Mouse (Mus musculus): ENCODE data around the gene Atp8b3. TPM values are rescaled to one million over a fixed set of nuclear protein-coding genes. Genes with fewer than 3 reads are reported as not detected.

Gene Atp8b3
- polyA plus RNA-seq, 1 experiment, result 0.31 TPM

DNA sequence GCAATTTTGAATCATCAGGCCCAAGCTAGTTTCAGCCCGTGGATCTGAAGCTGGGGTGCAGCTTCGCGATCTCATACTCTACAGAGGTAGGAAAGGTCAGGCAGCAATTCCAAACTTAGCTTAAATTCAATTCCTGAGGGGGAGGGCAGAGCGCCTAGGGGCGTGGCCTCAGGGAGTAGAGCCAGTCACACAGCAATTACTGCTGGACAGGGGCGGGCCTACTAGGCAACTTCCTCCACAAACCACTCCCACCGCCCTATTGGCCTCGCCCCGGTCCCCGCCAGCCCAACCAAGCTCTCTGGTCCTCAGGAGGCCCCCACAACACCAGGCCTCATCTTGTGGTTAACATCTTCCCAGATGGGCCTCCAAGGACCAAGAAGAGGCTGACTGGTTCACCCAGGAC lies 30.7 kb upstream of the Atp8b3 start:
- Histone ChIP-seq H3K4me3 (ENCODE audit: control insufficient read depth, insufficient read depth, low read length) (no peak overlapping the region), H3K27ac (ENCODE audit: control insufficient read depth, insufficient read depth, low read length) (no peak overlapping the region), H3K4me1 (replicated peaks; ENCODE audit: control insufficient read depth, insufficient read depth, low read length) (peaks cover 54% of the 10 kb centered on the region), H3K27me3 (ENCODE audit: control insufficient read depth, insufficient read depth, low read length) (no peaks in the 10 kb centered on the region), H3K36me3 (ENCODE audit: control insufficient read depth, insufficient read depth, low read length) (no peaks in the 10 kb centered on the region; the same call in 1 of the 2 replicates)
- TF ChIP-seq CTCF (IDR thresholded peaks at IDR 0.05; ENCODE audit: borderline replicate concordance, control insufficient read depth, extremely low read depth, insufficient read depth, low read length, poor library complexity) (no peak), POLR2A (IDR thresholded peaks at IDR 0.05; ENCODE audit: control insufficient read depth, extremely low read depth, insufficient read depth, low read length, poor library complexity) (no peak)
- WGBS, result 18% methylated on average over 10 of the region's 10 CpGs
- peak; percentile 44 for DNase-seq

DNA sequence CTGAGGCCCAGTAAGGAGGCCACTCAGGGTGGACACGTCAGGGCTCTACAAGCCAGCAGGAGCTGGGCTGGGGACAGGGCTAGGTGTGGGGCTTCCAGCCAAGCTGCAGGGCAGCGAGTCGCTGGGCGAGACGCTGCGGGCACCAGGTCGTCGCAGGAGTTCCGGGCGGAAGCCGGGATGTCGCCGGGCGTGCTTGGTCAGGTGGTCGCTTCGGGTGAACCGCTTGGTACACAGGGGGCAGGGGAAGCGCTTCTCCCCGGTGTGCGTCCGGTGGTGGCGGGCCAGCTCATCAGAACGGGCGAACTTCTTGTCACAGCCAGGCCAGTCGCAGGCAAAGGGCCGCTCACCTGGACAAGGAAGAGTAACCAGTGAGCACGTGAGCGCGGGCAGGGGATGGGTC lies 30.0 kb upstream of the Atp8b3 start:
- no peaks in the 10 kb centered on the region for H3K27me3 ChIP-seq (ENCODE audit: control insufficient read depth, insufficient read depth, low read length)
- 98% methylated on average over 29 of the region's 29 CpGs for WGBS
- H3K36me3 ChIP-seq (ENCODE audit: control insufficient read depth, insufficient read depth, low read length), result no peaks in the 10 kb centered on the region; the same call in 1 of the 2 replicates
- no peak for TF ChIP-seq POLR2A (IDR thresholded peaks at IDR 0.05; ENCODE audit: control insufficient read depth, extremely low read depth, insufficient read depth, low read length, poor library complexity)
- no peak for TF ChIP-seq CTCF (IDR thresholded peaks at IDR 0.05; ENCODE audit: borderline replicate concordance, control insufficient read depth, extremely low read depth, insufficient read depth, low read length, poor library complexity)
- no peak overlapping the region for H3K27ac ChIP-seq (ENCODE audit: control insufficient read depth, insufficient read depth, low read length)
- no peak overlapping the region for H3K4me3 ChIP-seq (ENCODE audit: control insufficient read depth, insufficient read depth, low read length)
- peaks cover 54% of the 10 kb centered on the region for H3K4me1 ChIP-seq (replicated peaks; ENCODE audit: control insufficient read depth, insufficient read depth, low read length)
- no peak for DNase-seq

DNA sequence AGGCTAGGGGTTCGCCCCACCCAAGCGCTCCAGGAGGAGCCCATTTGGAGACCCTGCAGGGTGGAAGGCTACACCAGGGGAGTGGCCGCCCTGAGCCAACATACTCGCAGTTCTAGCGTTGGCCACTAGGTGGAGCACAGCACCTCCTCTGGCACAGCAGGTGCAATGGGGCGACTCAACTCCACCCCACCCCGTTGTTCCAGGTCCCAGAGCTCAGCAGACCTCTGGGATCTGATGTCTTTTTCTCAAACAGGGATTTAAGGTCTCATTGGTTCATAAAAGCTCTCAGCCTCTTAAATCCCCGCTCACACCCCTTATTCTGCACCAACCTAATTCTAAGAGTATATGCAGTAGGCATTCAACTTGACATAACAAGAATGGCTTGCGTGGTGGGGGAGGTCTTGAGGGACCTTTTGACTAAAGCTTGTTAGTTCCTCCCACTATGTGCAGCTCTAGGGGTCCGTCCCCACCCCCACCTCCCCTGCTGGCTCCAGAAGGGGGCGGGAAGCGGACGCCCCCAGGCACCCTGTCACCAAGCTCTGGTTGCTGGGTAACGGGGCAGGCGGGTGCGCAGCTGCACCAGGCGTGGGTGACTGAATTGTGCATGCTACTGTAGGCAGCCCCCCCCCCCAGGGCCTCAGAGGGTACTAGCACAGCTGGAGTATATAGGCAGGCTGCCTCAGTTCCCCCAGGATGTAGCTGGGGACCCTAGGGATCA lies 27.6 kb upstream of the Atp8b3 start:
- TF ChIP-seq POLR2A (IDR thresholded peaks at IDR 0.05; ENCODE audit: control insufficient read depth, extremely low read depth, insufficient read depth, low read length, poor library complexity), result no peak
- peak; percentile 94; the same call in 1 of the 2 replicates for TF ChIP-seq CTCF (IDR thresholded peaks at IDR 0.05; ENCODE audit: borderline replicate concordance, control insufficient read depth, extremely low read depth, insufficient read depth, low read length, poor library complexity)
- 20% methylated on average over 17 of the region's 17 CpGs for WGBS
- DNase-seq, result peak; percentile 93
- Histone ChIP-seq H3K4me1 (replicated peaks; ENCODE audit: control insufficient read depth, insufficient read depth, low read length) (peaks cover 46% of the 10 kb centered on the region), H3K36me3 (ENCODE audit: control insufficient read depth, insufficient read depth, low read length) (no peaks in the 10 kb centered on the region; the same call in 1 of the 2 replicates), H3K27ac (ENCODE audit: control insufficient read depth, insufficient read depth, low read length) (peak overlapping the region; percentile 19), H3K4me3 (ENCODE audit: control insufficient read depth, insufficient read depth, low read length) (no peak overlapping the region), H3K27me3 (ENCODE audit: control insufficient read depth, insufficient read depth, low read length) (no peaks in the 10 kb centered on the region)

DNA sequence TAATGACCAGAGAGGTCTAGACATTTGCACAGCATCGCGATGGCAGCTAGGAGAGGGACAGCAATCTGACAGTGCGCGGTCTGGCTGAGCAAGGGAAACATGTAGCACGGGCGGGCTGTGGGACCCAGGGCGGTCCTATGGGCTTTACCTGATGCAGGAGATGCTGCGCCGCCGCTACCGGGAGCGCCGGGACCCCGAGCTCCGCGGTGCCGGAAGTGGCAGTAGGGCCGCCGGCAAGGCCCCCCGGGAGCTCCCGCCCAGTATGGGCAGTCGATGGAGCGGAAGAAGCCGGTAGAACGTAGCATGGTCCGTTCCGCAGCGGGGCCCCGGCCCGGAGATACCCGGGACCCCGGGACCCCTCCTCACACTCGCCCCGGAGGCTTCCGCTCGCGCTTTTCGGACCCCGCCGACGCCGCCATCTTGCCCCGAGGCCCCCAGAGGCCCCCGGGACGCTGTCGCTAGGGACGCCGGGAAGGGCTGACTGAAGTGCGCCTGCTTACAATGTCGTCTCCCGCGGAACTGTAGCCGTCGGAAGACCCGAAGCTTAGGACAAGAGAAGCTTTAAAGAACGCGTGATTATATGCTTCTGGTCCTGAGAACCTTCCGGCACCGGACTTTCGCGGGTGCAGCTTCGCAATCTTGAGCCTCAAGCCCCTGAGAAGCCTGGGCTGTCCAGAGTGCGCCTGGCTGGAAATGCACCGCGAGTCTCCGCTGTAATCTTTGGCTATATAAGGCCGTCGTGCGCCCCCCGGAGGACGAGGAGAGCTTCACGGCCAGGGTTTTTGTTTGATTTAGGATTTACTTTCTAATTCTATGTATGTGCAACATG lies 22.4 kb upstream of the Atp8b3 start, which contains the start of gene Rexo1:
Gene Rexo1 (minus strand): TSS at position 445 of the 829 bp plus-strand sequence.
- no peaks in the 10 kb centered on the region for H3K27me3 ChIP-seq (ENCODE audit: control insufficient read depth, insufficient read depth, low read length)
- peak; percentile 95 for DNase-seq
- TF ChIP-seq CTCF (IDR thresholded peaks at IDR 0.05; ENCODE audit: borderline replicate concordance, control insufficient read depth, extremely low read depth, insufficient read depth, low read length, poor library complexity) (peak; percentile 65; the same call in 1 of the 2 replicates), POLR2A (IDR thresholded peaks at IDR 0.05; ENCODE audit: control insufficient read depth, extremely low read depth, insufficient read depth, low read length, poor library complexity) (peak; percentile 69)
- WGBS, result under 1% methylated on average over 72 of the region's 72 CpGs
- H3K4me3 ChIP-seq (ENCODE audit: control insufficient read depth, insufficient read depth, low read length), result peak within 1 kb of the TSS; percentile 65
- peaks cover 45% of the 10 kb centered on the region for H3K4me1 ChIP-seq (replicated peaks; ENCODE audit: control insufficient read depth, insufficient read depth, low read length)
- peak within 1 kb of the TSS; percentile 41; the same call in 1 of the 2 replicates for H3K27ac ChIP-seq (ENCODE audit: control insufficient read depth, insufficient read depth, low read length)
- no peaks in the 10 kb centered on the region for H3K36me3 ChIP-seq (ENCODE audit: control insufficient read depth, insufficient read depth, low read length)

DNA sequence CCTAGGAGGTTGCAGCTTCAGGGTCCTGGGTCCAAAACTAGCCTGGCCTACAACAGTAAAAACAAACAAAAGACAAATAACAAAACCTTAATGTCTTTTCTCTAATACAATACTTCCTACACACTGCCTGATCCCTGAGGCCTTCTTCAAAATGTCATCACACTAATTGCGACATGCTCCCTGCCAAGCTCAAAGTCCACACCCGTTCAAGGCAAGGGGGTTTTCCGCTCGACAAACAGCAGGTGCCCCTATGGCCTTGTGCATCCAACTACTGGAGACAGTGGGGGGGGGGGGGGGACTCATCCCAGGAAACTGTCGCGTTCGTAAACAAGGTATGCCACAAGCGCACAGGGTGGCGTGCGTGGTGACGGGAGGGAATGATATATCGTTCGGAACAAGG lies 21.7 kb upstream of the Atp8b3 start:
- H3K36me3 ChIP-seq (ENCODE audit: control insufficient read depth, insufficient read depth, low read length), result no peaks in the 10 kb centered on the region
- no peak for TF ChIP-seq POLR2A (IDR thresholded peaks at IDR 0.05; ENCODE audit: control insufficient read depth, extremely low read depth, insufficient read depth, low read length, poor library complexity)
- no peak for TF ChIP-seq CTCF (IDR thresholded peaks at IDR 0.05; ENCODE audit: borderline replicate concordance, control insufficient read depth, extremely low read depth, insufficient read depth, low read length, poor library complexity)
- peak overlapping the region; percentile 65 for H3K4me3 ChIP-seq (ENCODE audit: control insufficient read depth, insufficient read depth, low read length)
- H3K27ac ChIP-seq (ENCODE audit: control insufficient read depth, insufficient read depth, low read length), result no peak overlapping the region
- H3K4me1 ChIP-seq (replicated peaks; ENCODE audit: control insufficient read depth, insufficient read depth, low read length), result peaks cover 40% of the 10 kb centered on the region
- DNase-seq, result no peak
- WGBS, result 0% methylated on average over 13 of the region's 13 CpGs
- H3K27me3 ChIP-seq (ENCODE audit: control insufficient read depth, insufficient read depth, low read length), result no peaks in the 10 kb centered on the region

DNA sequence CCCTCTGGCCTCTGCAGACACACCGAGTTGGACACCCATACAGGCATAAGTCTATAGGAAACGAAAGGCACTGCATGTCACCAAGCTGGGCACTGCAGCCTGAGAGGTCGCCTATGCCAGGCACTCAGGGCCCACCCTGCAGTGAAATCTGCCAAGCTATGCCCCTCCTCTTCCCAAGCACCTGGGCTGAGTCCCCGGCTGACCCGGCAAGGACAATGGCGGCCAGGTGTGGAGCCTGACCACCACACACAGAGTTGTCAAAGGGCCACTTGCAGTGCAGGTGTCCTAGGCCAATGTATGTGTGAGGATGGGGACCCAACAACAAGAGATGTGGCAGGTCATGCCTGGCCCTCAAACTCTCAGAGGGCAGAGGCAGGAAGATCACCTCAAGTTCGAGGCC lies 20.5 kb upstream of the Atp8b3 start:
- Histone ChIP-seq H3K27me3 (ENCODE audit: control insufficient read depth, insufficient read depth, low read length) (no peaks in the 10 kb centered on the region), H3K36me3 (ENCODE audit: control insufficient read depth, insufficient read depth, low read length) (no peaks in the 10 kb centered on the region), H3K4me3 (ENCODE audit: control insufficient read depth, insufficient read depth, low read length) (no peak overlapping the region), H3K27ac (ENCODE audit: control insufficient read depth, insufficient read depth, low read length) (no peak overlapping the region), H3K4me1 (replicated peaks; ENCODE audit: control insufficient read depth, insufficient read depth, low read length) (peaks cover 38% of the 10 kb centered on the region)
- DNase-seq, result no peak
- TF ChIP-seq POLR2A (IDR thresholded peaks at IDR 0.05; ENCODE audit: control insufficient read depth, extremely low read depth, insufficient read depth, low read length, poor library complexity) (no peak), CTCF (IDR thresholded peaks at IDR 0.05; ENCODE audit: borderline replicate concordance, control insufficient read depth, extremely low read depth, insufficient read depth, low read length, poor library complexity) (no peak)
- 91% methylated on average over 7 of the region's 7 CpGs for WGBS
